Mouse (Mus musculus) hindbrain, embryonic 14.5 days (tissue): ENCODE results near the gene Haus7. TPM values are rescaled to one million over a fixed set of nuclear protein-coding genes. Genes with fewer than 3 reads are reported as not detected.
"Not testable (repeated sequence)": the region's sequence is repeated elsewhere in the genome, so short reads cannot be mapped to it uniquely, and the experiment has no call there.

ENCODE experiments used
- ATAC-seq: fragments of 200-750 bp; cut with Nextera tagmentation; 2 replicates; pipeline ENCODE4 v1.8.0; 2017; ENCODE audit warnings: moderate number of reproducible peaks, mild to moderate bottlenecking, moderate TSS enrichment, moderate library complexity; ENCODE audit not compliant: low FRiP score
- DNase-seq: peaks from one replicate; pipeline ENCODE4 v3.0.0-alpha.2; 2015; ENCODE audit warnings: low spot score
- H3K27ac ChIP-seq: fragments of 300-500 bp; sonication (generic); 2 replicates; pipeline ENCODE4 v1.5.1; 2014; ENCODE audit warnings: mild to moderate bottlenecking, moderate library complexity
- H3K27me3 ChIP-seq: fragments of 300-500 bp; sonication (generic); 2 replicates; pipeline ENCODE4 v1.6.1; 2014; ENCODE audit warnings: mild to moderate bottlenecking, low read length, mixed read lengths; ENCODE audit not compliant: control insufficient read depth, insufficient read depth
- H3K36me3 ChIP-seq: fragments of 300-500 bp; sonication (generic); replicated peaks from 2 replicates; pipeline ENCODE4 v1.6.1; 2014; ENCODE audit not compliant: control insufficient read depth, insufficient read depth
- H3K4me1 ChIP-seq: fragments of 300-500 bp; sonication (generic); replicated peaks from 2 replicates; pipeline ENCODE4 v1.6.1; 2014; ENCODE audit warnings: antibody characterized with exemption, low read length, mixed read lengths; ENCODE audit not compliant: control insufficient read depth, insufficient read depth
- H3K4me2 ChIP-seq: fragments of 300-500 bp; sonication (generic); replicated peaks from 2 replicates; pipeline ENCODE4 v1.6.1; 2014; ENCODE audit warnings: mild to moderate bottlenecking, moderate library complexity
- H3K4me3 ChIP-seq: fragments of 300-500 bp; sonication (generic); replicated peaks from 2 replicates; pipeline ENCODE4 v1.5.1; 2014; ENCODE audit warnings: mild to moderate bottlenecking, low read length
- H3K9ac ChIP-seq: fragments of 300-500 bp; sonication (generic); 2 replicates; pipeline ENCODE4 v1.6.1; 2014
- H3K9me3 ChIP-seq: fragments of 300-500 bp; sonication (generic); 2 replicates; pipeline ENCODE4 v1.6.1; 2016; ENCODE audit warnings: low read length; ENCODE audit not compliant: control insufficient read depth
- WGBS: fragments of 180-500 bp; shearing (Covaris S2); extraction: QIAGEN DNeasy Blood & Tissue Kit; methylation state at CpG from one replicate; pipeline ENCODE4 v1.1.7; 2014; 5-methylcytosine and 5-hydroxymethylcytosine counted together
- polyA plus RNA-seq: library from polyadenylated mRNA; unstranded; fragments of >200 nt; fragmentation: Nextera tagmentation; extraction: Ambion mirVana; gene quantifications from 2 replicates; pipeline ENCODE4 v1.2.1, GENCODE M21; 2014

The Haus7 gene
- polyA plus RNA-seq: 59.8 and 66.9 TPM in 2 replicates

DNA sequence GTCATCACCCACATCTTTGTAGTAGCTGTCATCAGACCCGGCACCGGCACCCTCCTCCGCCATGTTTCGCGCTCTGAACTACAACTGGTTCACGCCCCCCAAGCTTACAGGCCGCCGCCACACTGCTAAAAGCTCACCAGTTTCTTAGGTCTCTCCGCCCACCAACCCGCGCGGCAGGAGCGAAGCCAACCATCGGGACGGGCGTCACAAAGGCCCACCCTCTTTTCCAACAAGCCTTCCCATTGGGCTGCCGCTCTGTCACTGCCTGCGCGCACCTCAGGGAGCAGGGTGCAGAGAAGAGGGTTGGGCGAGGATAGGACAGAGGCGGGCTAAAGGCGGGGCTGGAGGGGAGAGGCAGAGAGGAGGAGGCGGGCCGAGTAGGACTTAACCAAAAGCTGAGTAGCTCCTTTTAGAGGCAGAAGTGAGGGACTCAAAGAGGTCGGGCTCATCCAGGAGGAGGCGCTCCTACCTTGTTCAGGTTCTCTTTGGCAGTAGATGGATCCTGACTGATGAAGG is at the start of gene Haus7:
TSS of gene Haus7 (minus strand) at position 168 of the 516 bp plus-strand sequence.
- H3K4me1 ChIP-seq: peaks cover 6% of the 10 kb centered on the region
- peak within 1 kb of the TSS; percentile 54 for H3K4me3 ChIP-seq
- H3K36me3 ChIP-seq: no peaks in the 10 kb centered on the region
- H3K27ac ChIP-seq: peak within 1 kb of the TSS; percentile 57; the same call in 1 of the 2 replicates
- H3K4me2 ChIP-seq: peak within 1 kb of the TSS; percentile 69
- DNase-seq (peak; percentile 84), ATAC-seq (peak; percentile 100)
- peak within 1 kb of the TSS; percentile 65 for H3K9ac ChIP-seq
- WGBS: 17% methylated on average over 26 of the region's 26 CpGs
- H3K27me3 ChIP-seq: no peaks in the 10 kb centered on the region
- H3K9me3 ChIP-seq: no peaks in the 10 kb centered on the region

DNA sequence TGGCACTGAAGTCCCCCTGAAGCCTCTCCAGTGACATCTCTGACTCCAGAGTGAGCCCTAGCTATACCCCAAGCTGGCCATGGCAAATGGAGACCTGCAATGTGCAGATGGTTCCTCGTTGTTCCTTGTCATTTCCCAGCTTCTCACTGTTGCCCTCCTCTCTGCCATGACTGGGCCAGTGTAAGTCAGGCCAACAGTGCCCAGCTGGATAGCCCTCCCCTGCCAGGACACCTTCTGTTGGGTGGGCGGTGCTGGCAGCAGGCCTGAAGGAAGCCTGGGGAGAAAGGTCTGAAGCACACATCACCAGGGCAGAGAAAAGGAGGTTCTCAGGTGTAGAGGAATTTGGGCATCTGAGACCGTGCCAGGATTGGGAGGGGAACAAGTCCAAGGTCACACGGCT is 47.7 kb upstream of the Haus7 start:
- Histone ChIP-seq H3K9ac (no peak overlapping the region), H3K36me3 (no peaks in the 10 kb centered on the region), H3K4me3 (no peak overlapping the region), H3K9me3 (no peaks in the 10 kb centered on the region), H3K27ac (no peak overlapping the region), H3K4me1 (no peaks in the 10 kb centered on the region), H3K27me3 (peaks cover 12% of the 10 kb centered on the region), H3K4me2 (no peak overlapping the region)
- ATAC-seq (no peak), DNase-seq (no peak)
- WGBS: 72% methylated on average over 4 of the region's 4 CpGs

DNA sequence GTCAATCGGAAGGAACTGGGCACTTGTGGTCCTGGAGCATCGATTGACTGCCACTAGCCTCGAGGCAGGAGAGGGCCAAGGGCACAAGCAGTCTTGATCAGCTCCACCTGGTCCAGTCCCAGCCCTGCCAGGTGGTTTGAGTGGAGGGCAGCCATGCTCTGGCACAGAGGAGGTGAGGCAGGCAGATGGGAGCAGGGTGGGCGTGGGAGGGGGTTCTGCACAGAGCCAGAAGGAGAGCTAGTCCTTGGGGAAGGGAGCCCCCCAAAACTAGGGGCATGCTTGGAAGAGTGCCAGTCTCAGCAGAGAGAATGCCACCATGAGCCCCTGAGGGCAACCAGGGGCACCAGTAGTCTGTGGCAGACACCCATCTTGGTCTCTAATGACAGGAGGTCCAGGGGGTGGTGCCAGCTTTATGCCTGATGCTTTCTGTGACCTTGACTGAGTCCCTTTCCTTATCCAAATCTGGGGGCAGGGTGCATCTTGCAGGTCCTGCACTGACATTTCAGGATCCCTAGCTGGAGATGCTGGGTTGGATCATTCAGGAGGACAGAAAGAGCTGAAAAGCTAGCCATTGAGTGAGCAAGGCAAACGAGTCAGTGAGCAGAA is 46.4 kb upstream of the Haus7 start:
- Histone ChIP-seq H3K4me1 (no peaks in the 10 kb centered on the region), H3K36me3 (no peaks in the 10 kb centered on the region), H3K27ac (no peak overlapping the region), H3K4me2 (no peak overlapping the region), H3K27me3 (peaks cover 12% of the 10 kb centered on the region), H3K9me3 (no peaks in the 10 kb centered on the region), H3K4me3 (no peak overlapping the region), H3K9ac (no peak overlapping the region)
- DNase-seq (no peak), ATAC-seq (no peak)
- 71% methylated on average over 5 of the region's 5 CpGs for WGBS

DNA sequence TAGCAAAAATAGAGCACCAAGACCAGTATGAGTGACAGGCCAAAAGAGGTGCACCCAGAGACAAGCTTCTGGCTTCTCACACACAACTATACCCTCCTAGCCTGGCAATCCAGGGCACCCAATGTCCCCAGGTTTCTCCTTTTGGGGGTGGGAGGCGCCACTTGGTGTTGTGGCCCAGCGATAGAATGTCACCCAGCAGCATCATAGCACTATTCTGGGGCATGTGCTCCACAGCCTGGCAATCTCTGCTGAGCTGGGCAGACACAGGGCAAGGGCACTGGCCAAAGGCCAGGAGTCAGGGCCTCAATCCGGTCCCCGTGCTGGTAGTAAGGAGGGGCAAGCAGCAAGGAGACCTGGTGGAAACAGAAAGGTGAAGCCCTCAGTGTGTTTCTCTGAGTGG is 37.9 kb upstream of the Haus7 start:
- Histone ChIP-seq H3K9ac (no peak overlapping the region), H3K27ac (no peak overlapping the region), H3K4me1 (no peaks in the 10 kb centered on the region), H3K27me3 (no peaks in the 10 kb centered on the region), H3K4me3 (no peak overlapping the region), H3K9me3 (no peaks in the 10 kb centered on the region), H3K4me2 (no peak overlapping the region), H3K36me3 (no peaks in the 10 kb centered on the region)
- no peak for ATAC-seq
- 84% methylated on average over 4 of the region's 4 CpGs for WGBS
- DNase-seq: no peak

- H3K27me3 ChIP-seq, H3K4me1 ChIP-seq, H3K9me3 ChIP-seq, H3K27ac ChIP-seq, H3K4me3 ChIP-seq, H3K4me2 ChIP-seq, H3K9ac ChIP-seq, H3K36me3 ChIP-seq: not testable (repeated sequence)
- DNase-seq (peak; percentile 79), ATAC-seq (peak; percentile 75; the same call in 1 of the 2 replicates)
- WGBS: 6% methylated on average over 1 of the region's 2 CpGs
Observed at GRCm38 (mm10) chrX:73493567-73493966, 34.7 kb upstream of the Haus7 start.

DNA sequence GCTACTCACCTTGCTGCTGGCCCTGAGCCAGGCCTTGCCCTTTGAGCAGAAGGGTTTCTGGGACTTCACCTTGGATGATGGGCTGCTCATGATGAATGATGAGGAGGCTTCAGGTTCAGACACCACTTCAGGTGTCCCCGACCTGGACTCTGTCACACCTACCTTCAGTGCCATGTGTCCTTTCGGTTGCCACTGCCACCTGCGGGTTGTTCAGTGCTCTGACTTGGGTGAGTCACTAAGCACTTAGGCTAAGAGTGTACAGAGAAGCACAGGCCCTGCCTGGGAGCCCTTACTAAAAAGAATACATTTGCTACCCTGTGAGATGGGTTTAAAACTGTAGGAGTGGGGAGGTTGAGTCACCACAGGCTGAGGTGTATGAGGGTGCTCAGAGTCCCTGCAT is 32.0 kb upstream of the Haus7 start:
- WGBS: 86% methylated on average over 3 of the region's 3 CpGs
- Histone ChIP-seq H3K4me2 (no peak overlapping the region), H3K4me1 (no peaks in the 10 kb centered on the region), H3K9me3 (no peaks in the 10 kb centered on the region), H3K9ac (no peak overlapping the region), H3K27me3 (no peaks in the 10 kb centered on the region), H3K4me3 (no peak overlapping the region), H3K27ac (no peak overlapping the region), H3K36me3 (no peaks in the 10 kb centered on the region)
- ATAC-seq: no peak
- DNase-seq: no peak

DNA sequence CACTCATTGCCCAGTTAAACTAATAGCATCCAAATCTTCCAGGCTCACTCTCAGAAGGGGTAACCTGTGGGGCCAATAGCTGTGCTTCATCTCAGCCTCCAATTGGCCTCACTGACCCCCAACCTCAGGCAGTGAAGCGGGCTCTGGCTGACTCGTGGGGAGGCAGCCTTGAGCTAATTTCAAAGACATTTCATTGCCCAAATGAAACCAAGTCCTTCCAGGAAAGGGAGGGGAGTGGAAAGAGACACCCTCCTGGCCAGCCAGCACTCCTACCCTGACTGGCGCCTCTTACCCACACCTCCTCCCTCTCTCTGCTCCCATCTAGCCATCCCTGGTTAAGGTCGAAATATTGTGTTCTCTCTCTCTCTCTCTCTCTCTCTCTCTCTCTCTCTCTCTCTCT is 31.3 kb upstream of the Haus7 start:
- no peaks in the 10 kb centered on the region for H3K27me3 ChIP-seq
- H3K4me3 ChIP-seq: no peak overlapping the region
- no peak overlapping the region for H3K4me2 ChIP-seq
- DNase-seq (no peak), ATAC-seq (no peak)
- H3K27ac ChIP-seq: no peak overlapping the region
- H3K9me3 ChIP-seq: no peaks in the 10 kb centered on the region
- no peaks in the 10 kb centered on the region for H3K36me3 ChIP-seq
- no peak overlapping the region for H3K9ac ChIP-seq
- 80% methylated on average over 4 of the region's 4 CpGs for WGBS
- H3K4me1 ChIP-seq: no peaks in the 10 kb centered on the region

- no peak for ATAC-seq
- H3K27me3 ChIP-seq: no peaks in the 10 kb centered on the region; the same call in 1 of the 2 replicates
Observed at GRCm38 (mm10) chrX:73486920-73487319, 28.1 kb upstream of the Haus7 start.

DNA sequence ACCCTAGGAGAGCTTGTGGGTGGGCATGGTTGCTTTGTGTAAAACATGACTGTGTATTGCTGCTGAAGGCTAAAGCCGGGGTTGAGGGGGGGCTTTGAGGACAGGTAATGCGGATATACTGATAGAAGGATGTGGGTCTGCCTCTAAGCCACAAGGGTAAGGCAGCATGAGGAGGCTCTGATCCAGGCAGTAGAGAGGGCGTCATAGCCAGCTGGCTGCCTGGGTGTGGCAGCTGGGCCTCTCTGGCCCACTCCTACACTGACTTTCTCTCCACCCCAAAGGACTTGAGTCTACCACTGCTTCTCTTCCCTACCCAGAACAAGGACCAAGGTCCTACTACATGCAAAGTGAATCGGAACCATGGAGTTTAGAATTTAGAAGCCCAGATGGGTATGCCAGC is 26.0 kb upstream of the Haus7 start:
- no peaks in the 10 kb centered on the region for H3K36me3 ChIP-seq
- no peaks in the 10 kb centered on the region for H3K9me3 ChIP-seq
- H3K4me1 ChIP-seq: no peaks in the 10 kb centered on the region
- no peak overlapping the region for H3K4me3 ChIP-seq
- DNase-seq (no peak), ATAC-seq (no peak)
- WGBS: 82% methylated on average over 4 of the region's 4 CpGs
- H3K27me3 ChIP-seq: no peaks in the 10 kb centered on the region; the same call in 1 of the 2 replicates
- 0 out of 2 replicates have a peak overlapping the region, but pooled peaks have one; percentile 24 for H3K4me2 ChIP-seq
- H3K9ac ChIP-seq: no peak overlapping the region
- H3K27ac ChIP-seq: no peak overlapping the region

More at GRCm38 (mm10) chrX:73486920-73487319, 28.1 kb upstream of the Haus7 start:
- Histone ChIP-seq H3K36me3 (no peaks in the 10 kb centered on the region), H3K4me2 (no peak overlapping the region), H3K9ac (no peak overlapping the region), H3K4me3 (no peak overlapping the region), H3K9me3 (no peaks in the 10 kb centered on the region), H3K4me1 (no peaks in the 10 kb centered on the region), H3K27ac (no peak overlapping the region)
- WGBS: 69% methylated on average over 5 of the region's 5 CpGs
- DNase-seq: no peak
